Mouse (Mus musculus): ENCODE measurements around the gene Rtf1.
"Not testable (repeated sequence)": the region's sequence is repeated elsewhere in the genome, so short reads cannot be mapped to it uniquely, and the experiment has no call there.

The Rtf1 gene

GRCm38 (mm10) chr2:119674525-119675214 is at the start of gene Rtf1:
Rtf1 (plus strand) TSS chr2:119675068.
- DNase-seq = peak; percentile 90

- no peak for DNase-seq
Measured at GRCm38 (mm10) chr2:119636781-119637180, 38.1 kb upstream of the Rtf1 start.

- DNase-seq = no peak
Measured at GRCm38 (mm10) chr2:119641214-119641912, 33.5 kb upstream of the Rtf1 start.

DNA sequence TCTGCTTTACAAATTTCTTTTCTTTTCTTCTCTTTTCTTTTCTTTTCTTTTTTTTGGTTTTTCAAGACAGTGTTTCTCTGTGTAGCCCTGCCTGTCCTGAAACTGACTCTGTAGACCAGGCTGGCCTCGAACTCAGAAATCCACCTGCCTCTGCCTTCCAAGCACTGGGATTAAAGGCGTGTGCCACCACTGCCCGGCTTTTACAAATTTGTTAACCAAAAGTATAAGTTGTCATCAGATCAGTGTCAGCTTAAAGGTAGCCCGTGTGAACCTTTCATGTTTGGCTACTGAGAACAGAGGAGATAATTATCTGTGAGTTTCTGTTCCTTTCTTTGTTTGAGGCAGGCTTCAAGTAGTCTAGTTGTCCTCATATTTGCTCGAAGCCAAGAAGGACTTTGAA is 30.6 kb upstream of the Rtf1 start:
- no peak for DNase-seq

GRCm38 (mm10) chr2:119662220-119663182 is 12.4 kb upstream of the Rtf1 start, which contains the start of gene Ndufaf1:
Ndufaf1 (minus strand) TSS chr2:119662827.
- DNase-seq = peak; percentile 89

DNA sequence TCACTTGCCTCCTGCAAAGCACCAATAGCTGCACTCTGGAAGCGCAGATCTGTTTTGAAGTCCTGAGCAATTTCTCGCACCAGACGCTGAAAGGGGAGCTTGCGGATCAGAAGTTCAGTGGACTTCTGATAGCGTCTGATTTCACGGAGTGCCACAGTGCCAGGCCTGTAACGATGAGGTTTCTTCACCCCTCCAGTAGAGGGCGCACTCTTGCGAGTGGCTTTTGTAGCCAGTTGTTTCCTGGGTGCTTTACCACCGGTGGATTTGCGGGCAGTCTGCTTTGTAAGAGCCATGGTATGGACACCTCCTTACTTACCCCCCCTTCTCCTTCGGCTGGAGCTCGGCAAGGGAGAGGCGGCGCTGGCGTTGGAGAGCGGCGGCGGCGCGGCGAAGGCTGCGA is 9.1 kb upstream of the Rtf1 start:
- not testable (repeated sequence) for DNase-seq

DNA sequence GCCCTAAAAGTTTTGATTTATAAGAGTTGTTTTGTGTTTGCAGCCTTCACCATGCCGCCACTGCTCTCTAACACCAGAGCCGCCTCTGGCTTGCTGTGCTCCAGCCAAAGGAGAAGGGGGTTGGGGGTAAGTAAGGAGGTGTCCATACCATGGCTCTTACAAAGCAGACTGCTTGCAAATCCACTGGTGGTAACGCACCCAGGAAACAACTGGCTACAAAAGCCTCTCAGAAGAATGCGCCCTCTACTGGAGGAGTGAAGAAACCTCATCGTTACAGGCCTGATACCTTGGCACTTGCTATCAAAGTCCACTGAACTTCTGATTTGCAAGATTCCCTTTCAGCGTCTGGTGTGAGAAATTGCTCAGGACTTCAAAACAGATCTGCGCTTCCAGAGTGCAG is 5.9 kb upstream of the Rtf1 start:
- no peak for DNase-seq

- DNase-seq = no peak
Measured at GRCm38 (mm10) chr2:119675215-119675784, 432 bp downstream of the Rtf1 start.

DNA sequence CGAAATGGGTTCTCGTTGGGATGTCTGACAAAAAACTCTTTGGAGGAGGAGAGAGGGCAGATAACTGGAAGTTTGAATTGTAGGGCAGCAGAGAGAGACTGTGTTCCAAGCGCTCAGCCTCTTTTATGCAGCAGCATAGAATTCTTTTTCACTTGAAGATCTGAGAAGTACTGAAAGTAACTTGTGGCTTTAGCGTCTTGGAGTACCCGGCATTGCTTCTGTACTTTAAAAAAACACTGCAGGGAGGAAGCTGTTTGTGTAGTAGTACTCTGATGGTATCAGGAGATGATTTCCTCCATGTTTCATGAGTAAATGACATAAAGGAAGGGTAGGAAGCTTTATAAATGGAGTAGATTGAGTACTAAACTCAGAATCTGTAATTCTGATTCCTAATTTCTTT is 963 bp downstream of the Rtf1 start:
- no peak for DNase-seq

DNA sequence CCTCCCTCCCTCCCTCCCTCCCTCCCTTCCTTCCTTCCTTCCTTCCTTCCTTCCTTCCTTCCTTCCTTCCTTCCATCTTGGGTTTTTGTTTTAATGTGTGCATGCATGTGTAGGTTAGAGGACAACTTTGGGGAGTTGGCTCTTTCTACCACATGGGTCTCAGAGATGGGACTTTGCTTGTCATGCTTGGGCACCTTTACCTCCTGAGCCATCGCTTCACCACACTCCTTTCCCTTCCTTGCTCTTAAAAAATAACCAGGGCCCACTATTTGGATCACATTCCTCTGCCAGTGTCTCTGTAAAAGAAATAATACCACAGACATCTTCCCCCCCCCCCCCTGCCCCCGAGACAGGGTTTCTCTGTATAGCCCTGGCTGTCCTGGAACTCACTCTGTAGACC is 8.8 kb downstream of the Rtf1 start:
- DNase-seq = no peak

- peak; percentile 18 for DNase-seq
Measured at GRCm38 (mm10) chr2:119692003-119692701, 17.3 kb downstream of the Rtf1 start.

GRCm38 (mm10) chr2:119694826-119695225 is 20.0 kb downstream of the Rtf1 start:
- DNase-seq = no peak

DNA sequence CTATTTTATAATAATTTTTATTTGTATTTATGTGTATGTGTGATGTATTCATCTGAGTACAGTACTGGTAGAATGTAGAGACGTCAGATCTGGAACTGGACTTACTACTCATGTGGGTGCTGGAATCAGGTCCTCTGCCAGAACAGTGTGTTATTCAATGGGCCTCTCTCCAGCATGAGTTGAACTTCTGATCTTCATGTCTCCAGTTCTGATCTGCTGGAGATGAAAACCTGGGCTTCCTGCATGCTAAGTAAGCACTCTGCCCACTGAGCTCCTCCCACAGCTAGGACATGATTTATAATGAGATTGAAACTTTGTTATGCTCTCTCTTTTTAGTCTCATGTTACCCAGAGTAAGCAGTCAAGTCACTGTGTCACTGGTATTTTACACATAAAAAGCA is 21.2 kb downstream of the Rtf1 start:
- no peak for DNase-seq

- no peak for DNase-seq
Measured at GRCm38 (mm10) chr2:119698472-119698871, 23.6 kb downstream of the Rtf1 start.

DNA sequence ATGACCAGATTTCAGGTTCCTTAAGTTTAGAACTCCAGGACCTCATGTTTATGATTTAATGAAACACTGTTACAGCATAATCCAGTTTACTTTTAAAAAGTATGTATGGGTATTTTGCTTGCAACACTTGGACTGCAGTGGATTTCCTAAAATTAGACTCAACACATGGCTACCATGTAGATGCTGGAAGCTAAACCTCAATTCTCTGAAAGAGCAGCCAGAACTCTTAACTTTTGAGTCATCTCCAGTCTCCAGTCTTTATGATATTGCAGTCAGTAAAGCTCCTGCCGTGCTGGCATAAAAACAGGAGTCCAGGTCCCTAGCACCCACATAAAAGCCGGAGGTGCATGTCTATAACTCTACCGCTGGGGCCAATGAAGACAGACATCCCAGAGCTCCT is 25.1 kb downstream of the Rtf1 start:
- DNase-seq = no peak

DNA sequence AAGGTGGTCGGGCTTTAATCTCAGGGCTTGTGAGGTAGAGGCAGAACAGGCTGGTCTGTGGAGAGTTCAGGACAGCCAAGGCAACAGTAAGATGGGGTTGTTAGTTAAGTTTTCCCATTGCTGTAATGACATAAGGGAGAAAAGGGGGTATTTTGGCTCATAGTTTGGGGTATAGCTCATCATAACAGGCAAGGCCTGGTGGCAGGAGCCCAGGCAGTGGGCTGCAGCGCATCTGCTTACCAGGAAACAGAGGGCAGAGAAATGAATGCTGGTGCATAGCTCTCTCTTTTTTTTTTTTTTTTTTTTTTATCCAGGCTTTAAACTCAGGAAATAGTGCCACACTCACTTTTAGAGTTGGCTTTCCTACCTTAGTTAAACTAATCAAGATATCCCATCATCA is 28.3 kb downstream of the Rtf1 start:
- no peak for DNase-seq

DNA sequence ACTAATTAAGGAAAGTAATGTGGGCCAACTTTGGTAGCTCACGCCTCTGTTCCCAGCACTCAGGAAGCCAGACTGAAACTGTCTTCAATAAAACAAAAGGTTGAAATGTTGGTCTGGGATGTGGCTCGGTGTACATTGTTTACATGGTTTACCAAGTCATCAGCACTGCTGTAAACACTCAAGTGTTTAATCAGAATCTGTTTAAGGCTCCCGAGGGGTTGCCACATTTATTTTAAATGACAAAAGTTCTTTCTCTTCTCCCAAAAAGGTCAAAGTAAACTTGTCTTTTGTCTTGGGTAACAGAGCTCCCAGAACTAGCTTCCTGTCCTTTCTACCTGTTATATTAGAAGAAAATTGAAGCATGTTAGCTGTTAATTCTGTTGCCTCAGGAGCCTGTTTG is 32.8 kb downstream of the Rtf1 start:
- DNase-seq = no peak

GRCm38 (mm10) chr2:119710011-119710410 is 35.1 kb downstream of the Rtf1 start:
- no peak for DNase-seq

GRCm38 (mm10) chr2:119715868-119716267 is 41.0 kb downstream of the Rtf1 start:
- DNase-seq = not testable (repeated sequence)

DNA sequence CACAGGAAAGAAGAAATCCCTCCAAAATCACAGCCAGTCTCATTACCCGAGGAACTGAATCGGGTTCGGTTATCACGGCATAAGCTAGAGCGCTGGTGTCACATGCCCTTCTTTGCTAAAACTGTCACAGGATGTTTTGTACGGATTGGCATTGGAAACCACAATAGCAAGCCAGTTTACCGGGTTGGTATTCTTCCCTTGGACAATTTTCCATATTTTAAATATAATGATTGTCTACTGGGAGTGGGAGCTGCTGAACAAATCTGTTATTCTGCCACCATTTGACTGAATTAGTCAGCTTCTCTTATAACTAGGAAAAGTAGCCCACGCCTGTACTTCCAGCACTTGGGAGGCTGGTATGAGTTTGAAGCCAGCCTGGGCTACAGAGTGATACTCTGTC is 46.2 kb downstream of the Rtf1 start:
- DNase-seq = no peak

- no peak for DNase-seq
Measured at GRCm38 (mm10) chr2:119727762-119728416, 53.0 kb downstream of the Rtf1 start.

DNA sequence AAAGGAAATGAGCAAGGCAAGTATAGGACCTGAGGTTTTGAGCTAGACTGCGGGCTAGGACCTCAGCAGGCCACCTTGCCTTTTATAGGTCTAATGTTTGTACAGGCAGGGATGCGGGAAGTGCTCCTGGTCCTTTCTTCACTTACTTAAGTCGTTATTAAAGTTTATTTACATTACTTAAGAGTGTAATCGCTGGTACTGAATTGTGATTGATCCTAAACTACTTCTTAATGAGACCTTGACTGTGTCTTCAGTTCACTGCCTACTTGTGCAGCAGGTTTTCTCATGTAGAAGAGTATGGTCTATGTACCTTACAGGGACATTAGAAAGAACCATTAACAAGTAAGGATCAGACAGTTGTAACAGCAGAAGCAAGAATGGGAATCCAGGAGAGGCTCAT is 55.9 kb downstream of the Rtf1 start:
- DNase-seq = no peak
